Mouse (Mus musculus) embryonic fibroblast, embryonic 13.5 days (primary cell): ENCODE measurements around the gene Mme. TPM values are rescaled to one million over a fixed set of nuclear protein-coding genes. Genes with fewer than 3 reads are reported as not detected.

Experiments used
- H3K27ac ChIP-seq: 2 replicates; pipeline ENCODE4 v1.5.1; 2012; ENCODE audit warnings: low read length, control low read depth, inconsistent platforms; ENCODE audit not compliant: insufficient read depth
- H3K4me1 ChIP-seq: 2 replicates; pipeline ENCODE4 v1.6.1; 2011; ENCODE audit warnings: low read length; ENCODE audit not compliant: control insufficient read depth, insufficient read depth
- H3K4me3 ChIP-seq: 2 replicates; pipeline ENCODE4 v1.5.1; 2011; ENCODE audit warnings: mild to moderate bottlenecking, control low read depth, low read length; ENCODE audit not compliant: insufficient read depth
- CTCF ChIP-seq: IDR thresholded peaks from 2 replicates; pipeline ENCODE4 v1.5.1; 2011; ENCODE audit warnings: mild to moderate bottlenecking, control low read depth, low read length, moderate library complexity, borderline replicate concordance; ENCODE audit not compliant: insufficient read depth
- POLR2A ChIP-seq: IDR thresholded peaks from 2 replicates; pipeline ENCODE4 v1.6.1; 2011; ENCODE audit warnings: low read depth, mild to moderate bottlenecking, control low read depth, low read length, moderate library complexity
- polyA plus RNA-seq: library from polyadenylated mRNA; stranded (reverse); fragments of >200 nt; gene quantifications from 2 replicates; pipeline ENCODE4 v1.2.4, GENCODE M21; 2011; ENCODE audit warnings: low read depth; ENCODE audit not compliant: missing spikeins, insufficient read length

Gene Mme
- polyA plus RNA-seq, 1 experiment: 41.4 TPM

- no peak for TF ChIP-seq POLR2A
- no peak for TF ChIP-seq CTCF
- H3K4me3 ChIP-seq: no peak overlapping the region
- H3K27ac ChIP-seq: no peak overlapping the region
- peaks cover 6% of the 10 kb centered on the region for H3K4me1 ChIP-seq
These were observed 107.6 kb downstream of the Mme start for GRCm38 (mm10) chr3:63348893-63349426.

DNA sequence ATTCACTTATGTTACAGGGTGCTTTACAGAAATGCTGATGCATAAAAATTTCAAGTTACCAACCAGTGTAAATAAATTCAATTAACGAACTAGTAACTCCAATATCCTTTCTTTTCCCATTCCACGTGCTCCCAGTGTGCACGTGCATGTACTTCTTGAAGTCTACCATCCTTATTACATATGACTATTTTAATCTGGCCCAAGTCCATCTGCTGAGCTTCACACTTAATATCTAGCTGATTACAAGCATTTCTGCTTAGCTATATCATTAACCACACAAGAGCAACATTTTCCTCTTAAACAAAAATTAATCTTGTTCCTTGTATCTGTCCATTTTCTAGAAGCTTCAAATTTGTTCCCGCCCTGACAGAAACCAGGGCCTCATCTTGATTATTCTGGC is 108.9 kb downstream of the Mme start:
- peaks cover 6% of the 10 kb centered on the region for H3K4me1 ChIP-seq
- H3K4me3 ChIP-seq: no peak overlapping the region
- TF ChIP-seq POLR2A (no peak), CTCF (no peak)
- H3K27ac ChIP-seq: no peak overlapping the region

- no peak for TF ChIP-seq POLR2A
- TF ChIP-seq CTCF: no peak
- Histone ChIP-seq H3K4me1 (peaks cover 6% of the 10 kb centered on the region), H3K4me3 (no peak overlapping the region), H3K27ac (peak overlapping the region; percentile 47; the same call in 1 of the 2 replicates)
These were observed 109.4 kb downstream of the Mme start for GRCm38 (mm10) chr3:63350704-63351103.

GRCm38 (mm10) chr3:63351680-63352260 is 110.4 kb downstream of the Mme start:
- no peak for TF ChIP-seq POLR2A
- TF ChIP-seq CTCF: no peak
- peak overlapping the region; percentile 47; the same call in 1 of the 2 replicates for H3K27ac ChIP-seq
- no peak overlapping the region for H3K4me3 ChIP-seq
- peaks cover 6% of the 10 kb centered on the region for H3K4me1 ChIP-seq

DNA sequence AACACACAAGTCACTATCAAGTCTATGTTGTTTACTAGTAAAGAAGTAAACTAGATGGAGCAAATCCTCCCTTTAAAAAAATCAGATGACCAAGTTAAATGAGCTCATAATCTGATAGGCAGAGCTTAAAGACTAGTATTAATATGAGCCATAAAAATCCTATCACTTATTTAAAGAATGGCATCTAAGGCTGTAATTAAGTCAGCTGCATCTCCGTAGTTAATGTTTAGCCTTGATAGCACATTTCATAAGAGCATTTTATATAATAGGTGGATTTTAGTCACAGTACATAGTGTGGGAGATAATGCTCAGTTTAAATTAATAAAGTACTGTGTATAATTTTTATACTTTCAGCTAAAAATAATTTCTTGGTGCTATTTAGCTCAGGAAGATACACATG is 118.2 kb downstream of the Mme start:
- H3K4me3 ChIP-seq: no peak overlapping the region
- H3K4me1 ChIP-seq: no peaks in the 10 kb centered on the region
- no peak overlapping the region for H3K27ac ChIP-seq
- no peak for TF ChIP-seq POLR2A
- TF ChIP-seq CTCF: no peak

DNA sequence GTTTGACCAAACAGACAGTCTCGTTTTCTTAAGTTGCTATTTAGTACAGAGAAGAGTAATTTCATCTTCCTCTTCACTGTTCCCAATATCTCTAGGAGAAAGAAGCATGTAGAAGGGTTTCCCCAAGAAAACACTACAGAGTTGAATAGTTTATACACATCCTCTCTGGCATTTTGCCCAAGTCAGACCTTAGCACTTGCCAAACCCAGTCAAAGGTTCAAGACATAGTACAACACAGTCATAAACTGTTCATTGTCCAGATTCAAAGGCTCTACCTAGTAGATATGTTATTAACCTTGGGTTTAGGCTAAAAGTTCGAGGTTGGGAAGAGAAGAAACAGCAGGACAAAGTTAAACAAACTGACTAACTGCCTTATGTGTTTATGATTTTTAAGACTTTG is 143.7 kb downstream of the Mme start:
- Histone ChIP-seq H3K4me1 (no peaks in the 10 kb centered on the region), H3K4me3 (no peak overlapping the region), H3K27ac (no peak overlapping the region)
- TF ChIP-seq CTCF: no peak
- no peak for TF ChIP-seq POLR2A

DNA sequence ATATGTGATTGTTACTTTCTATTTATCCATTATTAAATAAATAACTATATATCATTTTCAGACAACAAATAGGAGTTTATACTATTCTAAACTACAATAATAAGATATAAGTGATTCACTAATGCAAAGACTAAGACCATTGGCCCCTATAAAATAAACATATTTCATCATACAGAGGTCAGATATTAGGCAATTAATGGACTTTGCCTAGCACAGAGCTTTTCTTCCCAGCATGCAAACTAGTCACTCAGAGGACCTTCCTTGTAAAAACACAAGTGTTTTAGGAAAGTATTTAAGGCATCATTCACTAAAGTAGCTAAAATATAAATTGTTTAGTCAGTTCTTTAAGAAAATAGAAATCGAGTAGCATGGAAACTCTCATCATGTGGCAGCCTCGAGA is 149.4 kb downstream of the Mme start:
- TF ChIP-seq CTCF: no peak
- TF ChIP-seq POLR2A: no peak
- H3K27ac ChIP-seq: no peak overlapping the region

DNA sequence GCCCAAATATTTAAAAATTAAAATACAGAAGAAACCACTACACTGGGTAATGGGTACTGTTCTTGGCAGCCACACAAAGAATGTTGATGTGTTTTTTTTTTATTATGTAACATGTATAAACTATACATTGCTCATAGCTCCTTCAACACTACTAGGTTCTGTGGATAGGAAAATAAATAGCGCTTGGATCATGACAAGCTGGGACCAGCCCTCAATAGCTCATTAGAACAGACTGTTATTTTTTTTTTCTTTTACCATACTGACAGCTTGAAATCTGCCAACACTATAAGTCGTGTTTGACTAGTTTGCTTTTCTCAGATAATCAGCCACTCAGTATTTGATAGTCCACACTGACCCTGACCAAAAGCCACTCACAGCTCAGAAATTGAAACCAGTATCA is 150.0 kb downstream of the Mme start:
- TF ChIP-seq CTCF (no peak), POLR2A (no peak)
- Histone ChIP-seq H3K4me1 (no peaks in the 10 kb centered on the region), H3K4me3 (no peak overlapping the region), H3K27ac (no peak overlapping the region)

More for the DNA sequence above, 149.4 kb downstream of the Mme start:
- H3K4me3 ChIP-seq: no peak overlapping the region
- H3K4me1 ChIP-seq: no peaks in the 10 kb centered on the region

DNA sequence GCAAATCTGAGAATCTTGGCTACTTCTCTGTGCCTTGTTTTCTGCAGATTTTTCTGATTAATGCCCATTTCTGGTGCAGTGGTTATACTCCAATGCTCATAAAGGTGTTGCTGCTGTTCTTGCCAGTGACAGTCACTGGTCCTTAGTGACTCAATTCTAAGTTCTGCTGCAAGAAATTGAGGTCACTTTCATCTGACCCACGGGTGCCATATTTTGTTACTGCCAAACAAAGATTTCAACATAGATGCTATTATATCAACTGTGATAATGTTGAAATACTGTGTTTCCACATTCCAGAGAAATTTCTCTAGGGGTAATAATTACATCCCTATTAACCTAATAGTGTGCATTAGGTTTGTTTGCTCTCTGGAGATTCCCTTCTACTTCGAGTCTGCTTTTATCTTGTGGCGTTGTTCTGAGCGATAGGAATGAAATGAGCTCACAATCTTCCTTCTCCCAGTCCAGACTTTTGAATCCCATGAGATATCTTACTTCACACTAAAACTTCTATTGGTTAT is 153.1 kb downstream of the Mme start:
- no peaks in the 10 kb centered on the region for H3K4me1 ChIP-seq
- TF ChIP-seq CTCF (no peak), POLR2A (no peak)
- no peak overlapping the region for H3K4me3 ChIP-seq
- no peak overlapping the region for H3K27ac ChIP-seq

DNA sequence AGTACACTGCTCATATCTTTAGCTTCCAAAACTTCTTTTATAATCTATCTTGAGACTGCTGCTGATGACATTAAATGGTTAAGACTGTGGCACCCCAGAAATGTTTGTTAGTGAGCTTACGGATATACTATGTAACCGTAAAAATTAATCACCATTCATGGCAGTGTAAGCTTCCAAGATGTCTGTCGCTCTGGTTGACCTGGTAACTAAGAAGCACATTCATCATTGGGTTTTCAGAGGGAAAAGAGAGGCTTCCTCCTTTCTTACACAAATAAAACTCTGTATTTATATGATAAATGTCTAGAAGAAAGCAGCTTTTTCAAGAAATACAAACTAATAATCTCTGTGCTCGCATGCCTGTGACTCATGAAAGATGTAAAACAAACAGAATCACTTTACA is 156.8 kb downstream of the Mme start:
- H3K27ac ChIP-seq: no peak overlapping the region
- no peak overlapping the region for H3K4me3 ChIP-seq
- no peak for TF ChIP-seq POLR2A
- H3K4me1 ChIP-seq: no peaks in the 10 kb centered on the region
